Mouse (Mus musculus) forebrain, embryonic 16.5 days (tissue): ENCODE measurements at regions not wholly inside any gene's neighbourhood (a gene's known extent, or its start where the extent isn't known, plus 50 kb on each side); places are given as distances from the start of the nearest gene placed in this dataset.
"Not testable (repeated sequence)": the region's sequence is repeated elsewhere in the genome, so short reads cannot be mapped to it uniquely, and the experiment has no call there.

ENCODE experiments used
- ATAC-seq: fragments of 200-750 bp; cut with Nextera tagmentation; 2 replicates; pipeline ENCODE4 v1.8.0; 2017; ENCODE audit warnings: mild to moderate bottlenecking, moderate library complexity
- H3K27ac ChIP-seq: fragments of 300-500 bp; sonication (generic); 2 replicates; pipeline ENCODE4 v1.5.1; 2014; ENCODE audit warnings: low read length, control low read depth
- H3K27me3 ChIP-seq: fragments of 300-500 bp; sonication (generic); replicated peaks from 2 replicates; pipeline ENCODE4 v1.6.1; 2014; ENCODE audit warnings: low read length; ENCODE audit not compliant: control insufficient read depth, insufficient read depth
- H3K36me3 ChIP-seq: fragments of 300-500 bp; sonication (generic); 2 replicates; pipeline ENCODE4 v1.6.1; 2014; ENCODE audit not compliant: control insufficient read depth, insufficient read depth
- H3K4me1 ChIP-seq: fragments of 300-500 bp; sonication (generic); replicated peaks from 2 replicates; pipeline ENCODE4 v1.6.1; 2014; ENCODE audit warnings: low read length; ENCODE audit not compliant: control insufficient read depth, insufficient read depth
- H3K4me2 ChIP-seq: fragments of 300-500 bp; sonication (generic); 2 replicates; pipeline ENCODE4 v1.6.1; 2014; ENCODE audit warnings: mild to moderate bottlenecking, low read length, control low read depth
- H3K4me3 ChIP-seq: fragments of 300-500 bp; sonication (generic); replicated peaks from 2 replicates; pipeline ENCODE4 v1.5.1; 2014; ENCODE audit warnings: mild to moderate bottlenecking, low read length, control low read depth
- H3K9ac ChIP-seq: fragments of 300-500 bp; sonication (generic); replicated peaks from 2 replicates; pipeline ENCODE4 v1.6.1; 2014; ENCODE audit warnings: low read depth, low read length, control low read depth
- H3K9me3 ChIP-seq: fragments of 300-500 bp; sonication (generic); 2 replicates; pipeline ENCODE4 v1.6.1; 2016; ENCODE audit warnings: low read length; ENCODE audit not compliant: control insufficient read depth
- WGBS: fragments of 180-500 bp; shearing (Covaris S2); extraction: QIAGEN DNeasy Blood & Tissue Kit; methylation state at CpG from one replicate; pipeline ENCODE4 v1.1.7; 2014; 5-methylcytosine and 5-hydroxymethylcytosine counted together

GRCm38 (mm10) chr16:42453338-42453737, 112.9 kb upstream of the Gap43 start:
- Histone ChIP-seq H3K4me3 (no peak overlapping the region), H3K4me1 (no peaks in the 10 kb centered on the region), H3K36me3 (no peaks in the 10 kb centered on the region), H3K9me3 (no peaks in the 10 kb centered on the region), H3K27ac (no peak overlapping the region), H3K27me3 (no peaks in the 10 kb centered on the region), H3K9ac (no peak overlapping the region), H3K4me2 (no peak overlapping the region)
- 53% methylated on average over 5 of the region's 5 CpGs for WGBS
- no peak for ATAC-seq

GRCm38 (mm10) chr16:42449840-42450444, 109.5 kb upstream of the Gap43 start:
- H3K9me3 ChIP-seq = no peaks in the 10 kb centered on the region
- peaks cover 7% of the 10 kb centered on the region for H3K4me1 ChIP-seq
- 90% methylated on average over 8 of the region's 8 CpGs for WGBS
- no peak overlapping the region for H3K4me2 ChIP-seq
- no peak overlapping the region for H3K4me3 ChIP-seq
- ATAC-seq = no peak
- H3K27me3 ChIP-seq = no peaks in the 10 kb centered on the region
- H3K36me3 ChIP-seq = no peaks in the 10 kb centered on the region
- no peak overlapping the region for H3K27ac ChIP-seq
- H3K9ac ChIP-seq = no peak overlapping the region

- Histone ChIP-seq H3K4me3 (peak overlapping the region; percentile 41), H3K27me3 (no peaks in the 10 kb centered on the region), H3K36me3 (no peaks in the 10 kb centered on the region), H3K4me2 (peak overlapping the region; percentile 62), H3K4me1 (peaks cover 18% of the 10 kb centered on the region), H3K27ac (peak overlapping the region; percentile 90), H3K9me3 (no peaks in the 10 kb centered on the region), H3K9ac (peak overlapping the region; percentile 57)
- WGBS = 6% methylated on average over 6 of the region's 6 CpGs
- peak; percentile 91 for ATAC-seq
Observed at GRCm38 (mm10) chr16:42444863-42445423, 104.5 kb upstream of the Gap43 start.

GRCm38 (mm10) chr16:42444408-42444862, 104.0 kb upstream of the Gap43 start:
- no peaks in the 10 kb centered on the region for H3K36me3 ChIP-seq

GRCm38 (mm10) chr16:42440822-42441221, 100.4 kb upstream of the Gap43 start:
- H3K9me3 ChIP-seq = no peaks in the 10 kb centered on the region
- H3K36me3 ChIP-seq = no peaks in the 10 kb centered on the region
- no peak overlapping the region for H3K4me2 ChIP-seq
- H3K27me3 ChIP-seq = no peaks in the 10 kb centered on the region
- H3K4me3 ChIP-seq = no peak overlapping the region
- no peak for ATAC-seq
- H3K9ac ChIP-seq = no peak overlapping the region
- peaks cover 18% of the 10 kb centered on the region for H3K4me1 ChIP-seq
- 21% methylated on average over 4 of the region's 4 CpGs for WGBS
- no peak overlapping the region for H3K27ac ChIP-seq

More at GRCm38 (mm10) chr16:42444408-42444862, 104.0 kb upstream of the Gap43 start:
- peaks cover 18% of the 10 kb centered on the region for H3K4me1 ChIP-seq
- no peaks in the 10 kb centered on the region for H3K27me3 ChIP-seq
- no peaks in the 10 kb centered on the region for H3K9me3 ChIP-seq
- H3K4me3 ChIP-seq = peak overlapping the region; percentile 41
- 13% methylated on average over 10 of the region's 10 CpGs for WGBS
- H3K9ac ChIP-seq = peak overlapping the region; percentile 57
- H3K4me2 ChIP-seq = peak overlapping the region; percentile 62
- H3K27ac ChIP-seq = peak overlapping the region; percentile 90
- ATAC-seq = peak; percentile 67

GRCm38 (mm10) chr16:42431529-42431928, 91.1 kb upstream of the Gap43 start:
- Histone ChIP-seq H3K4me1 (no peaks in the 10 kb centered on the region), H3K27me3 (no peaks in the 10 kb centered on the region), H3K36me3 (no peaks in the 10 kb centered on the region), H3K9ac (no peak overlapping the region), H3K27ac (no peak overlapping the region), H3K9me3 (no peaks in the 10 kb centered on the region), H3K4me3 (no peak overlapping the region), H3K4me2 (no peak overlapping the region)
- WGBS = 94% methylated on average over 1 of the region's 1 CpGs
- ATAC-seq = no peak

- Histone ChIP-seq H3K27ac (no peak overlapping the region), H3K36me3 (no peaks in the 10 kb centered on the region), H3K9me3 (no peaks in the 10 kb centered on the region), H3K4me2 (no peak overlapping the region), H3K4me3 (no peak overlapping the region), H3K27me3 (no peaks in the 10 kb centered on the region), H3K4me1 (peaks cover 3% of the 10 kb centered on the region; the same call in 1 of the 2 replicates), H3K9ac (no peak overlapping the region)
- ATAC-seq = no peak
- 81% methylated on average over 4 of the region's 4 CpGs for WGBS
Observed at GRCm38 (mm10) chr16:42416673-42417072, 76.2 kb upstream of the Gap43 start.

GRCm38 (mm10) chr16:42412031-42412430, 71.6 kb upstream of the Gap43 start:
- not testable (repeated sequence) for H3K4me1 ChIP-seq, H3K9me3 ChIP-seq, H3K27ac ChIP-seq, H3K9ac ChIP-seq, H3K4me2 ChIP-seq, H3K4me3 ChIP-seq, ATAC-seq, H3K36me3 ChIP-seq, H3K27me3 ChIP-seq

GRCm38 (mm10) chr16:42396596-42396995, 56.1 kb upstream of the Gap43 start:
- Histone ChIP-seq H3K4me3 (no peak overlapping the region), H3K4me2 (no peak overlapping the region), H3K27ac (no peak overlapping the region), H3K27me3 (no peaks in the 10 kb centered on the region), H3K9me3 (no peaks in the 10 kb centered on the region), H3K4me1 (0 out of 2 replicates have a peak, but pooled peaks cover 3% of the 10 kb centered on the region), H3K36me3 (no peaks in the 10 kb centered on the region), H3K9ac (no peak overlapping the region)
- no peak for ATAC-seq
- WGBS = 61% methylated on average over 1 of the region's 1 CpGs
